Mouse (Mus musculus): ENCODE data around the gene Itpr1.
"Not testable (repeated sequence)": the region's sequence is repeated elsewhere in the genome, so short reads cannot be mapped to it uniquely, and the experiment has no call there.

DNA sequence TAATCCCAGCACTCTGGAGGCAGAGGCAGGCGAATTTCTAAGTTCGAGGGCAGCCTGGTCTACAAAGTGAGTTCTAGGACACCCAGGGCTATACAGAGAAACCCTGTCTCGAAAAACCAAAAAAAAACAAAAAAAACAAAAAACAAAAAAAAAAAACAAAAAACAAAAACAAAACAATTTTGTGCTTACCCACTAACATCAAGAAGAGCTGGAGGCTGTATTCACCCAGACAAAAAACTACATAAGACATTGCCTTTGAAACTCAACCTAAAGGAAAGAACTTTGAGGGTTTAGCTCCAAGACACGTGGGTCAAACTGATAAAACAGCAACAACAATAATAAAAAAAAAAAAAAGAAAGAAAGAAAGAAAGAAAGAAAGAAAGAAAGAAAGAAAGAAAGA lies 346.3 kb downstream of the Itpr1 start:
- not testable (repeated sequence) for TF ChIP-seq CTCF, POLR2A (IDR thresholded peaks at IDR 0.05; ENCODE audit: insufficient read depth, low read depth, low read length)

Data from olfactory bulb, adult 2 months (tissue).